Mouse (Mus musculus): ENCODE measurements around the gene Mcu. TPM values are rescaled to one million over a fixed set of nuclear protein-coding genes. Genes with fewer than 3 reads are reported as not detected.
A peak's percentile ranks its signal among the peaks of the same experiment; 100 is the strongest.

The Mcu gene
- total RNA-seq, 2 experiments from 2014 or later = 40.0 to 43.1 TPM

GRCm38 (mm10) chr10:59615411-59615810, 1.1 kb downstream of the Mcu start:
- ATAC-seq (replicated peaks; ENCODE audit: poor library complexity, severe bottlenecking) = no peak

GRCm38 (mm10) chr10:59614141-59614540, 2.4 kb downstream of the Mcu start:
- no peak for ATAC-seq (replicated peaks; ENCODE audit: poor library complexity, severe bottlenecking)

- peak; percentile 45 for ATAC-seq (replicated peaks; ENCODE audit: poor library complexity, severe bottlenecking)
Measured at GRCm38 (mm10) chr10:59613276-59613675, 3.2 kb downstream of the Mcu start.

GRCm38 (mm10) chr10:59604879-59605464, 11.5 kb downstream of the Mcu start:
- ATAC-seq (replicated peaks; ENCODE audit: poor library complexity, severe bottlenecking) = no peak

- no peak for ATAC-seq (replicated peaks; ENCODE audit: poor library complexity, severe bottlenecking)
Measured at GRCm38 (mm10) chr10:59603843-59604242, 12.6 kb downstream of the Mcu start.

- no peak for ATAC-seq (replicated peaks; ENCODE audit: poor library complexity, severe bottlenecking)
Measured at GRCm38 (mm10) chr10:59602891-59603290, 13.6 kb downstream of the Mcu start.

- ATAC-seq (replicated peaks; ENCODE audit: poor library complexity, severe bottlenecking) = no peak
Measured at GRCm38 (mm10) chr10:59602043-59602442, 14.4 kb downstream of the Mcu start.

GRCm38 (mm10) chr10:59600516-59600915, 16.0 kb downstream of the Mcu start:
- no peak for ATAC-seq (replicated peaks; ENCODE audit: poor library complexity, severe bottlenecking)

GRCm38 (mm10) chr10:59593826-59594570, 22.5 kb downstream of the Mcu start:
- peak; percentile 43 for ATAC-seq (replicated peaks; ENCODE audit: poor library complexity, severe bottlenecking)

- no peak for ATAC-seq (replicated peaks; ENCODE audit: poor library complexity, severe bottlenecking)
Measured at GRCm38 (mm10) chr10:59590606-59591005, 25.9 kb downstream of the Mcu start.

- ATAC-seq (replicated peaks; ENCODE audit: poor library complexity, severe bottlenecking) = peak; percentile 70
Measured at GRCm38 (mm10) chr10:59589856-59590255, 26.6 kb downstream of the Mcu start.

- ATAC-seq (replicated peaks; ENCODE audit: poor library complexity, severe bottlenecking) = peak; percentile 97
Measured at GRCm38 (mm10) chr10:59589420-59589819, 27.1 kb downstream of the Mcu start.

- no peak for ATAC-seq (replicated peaks; ENCODE audit: poor library complexity, severe bottlenecking)
Measured at GRCm38 (mm10) chr10:59588135-59588534, 28.4 kb downstream of the Mcu start.

- ATAC-seq (replicated peaks; ENCODE audit: poor library complexity, severe bottlenecking) = no peak
Measured at GRCm38 (mm10) chr10:59586821-59587220, 29.7 kb downstream of the Mcu start.

GRCm38 (mm10) chr10:59585621-59586020, 30.9 kb downstream of the Mcu start:
- no peak for ATAC-seq (replicated peaks; ENCODE audit: poor library complexity, severe bottlenecking)

GRCm38 (mm10) chr10:59581826-59582543, 34.5 kb downstream of the Mcu start:
- ATAC-seq (replicated peaks; ENCODE audit: poor library complexity, severe bottlenecking) = no peak

GRCm38 (mm10) chr10:59580593-59581149, 35.8 kb downstream of the Mcu start:
- ATAC-seq (replicated peaks; ENCODE audit: poor library complexity, severe bottlenecking) = no peak

GRCm38 (mm10) chr10:59579645-59580044, 36.8 kb downstream of the Mcu start:
- ATAC-seq (replicated peaks; ENCODE audit: poor library complexity, severe bottlenecking) = no peak

GRCm38 (mm10) chr10:59577871-59578801, 38.4 kb downstream of the Mcu start:
- peak; percentile 91 for ATAC-seq (replicated peaks; ENCODE audit: poor library complexity, severe bottlenecking)

GRCm38 (mm10) chr10:59576305-59576704, 40.2 kb downstream of the Mcu start:
- no peak for ATAC-seq (replicated peaks; ENCODE audit: poor library complexity, severe bottlenecking)

Measured in granulocyte monocyte progenitor cell, adult 5-6 weeks (primary cell).